Mouse (Mus musculus) megakaryocyte, embryonic 14.5 days (primary cell): ENCODE measurements around the gene Psmb1.

Experiments
- FLI1 ChIP-seq: IDR thresholded peaks from 2 replicates; pipeline ENCODE4 v1.6.1; 2012; ENCODE audit warnings: low read length, inconsistent platforms, mixed read lengths
- GATA1 ChIP-seq: IDR thresholded peaks from 3 replicates; pipeline ENCODE4 v1.6.1; 2012; ENCODE audit warnings: mixed read lengths, low read length, inconsistent platforms, borderline replicate concordance

DNA sequence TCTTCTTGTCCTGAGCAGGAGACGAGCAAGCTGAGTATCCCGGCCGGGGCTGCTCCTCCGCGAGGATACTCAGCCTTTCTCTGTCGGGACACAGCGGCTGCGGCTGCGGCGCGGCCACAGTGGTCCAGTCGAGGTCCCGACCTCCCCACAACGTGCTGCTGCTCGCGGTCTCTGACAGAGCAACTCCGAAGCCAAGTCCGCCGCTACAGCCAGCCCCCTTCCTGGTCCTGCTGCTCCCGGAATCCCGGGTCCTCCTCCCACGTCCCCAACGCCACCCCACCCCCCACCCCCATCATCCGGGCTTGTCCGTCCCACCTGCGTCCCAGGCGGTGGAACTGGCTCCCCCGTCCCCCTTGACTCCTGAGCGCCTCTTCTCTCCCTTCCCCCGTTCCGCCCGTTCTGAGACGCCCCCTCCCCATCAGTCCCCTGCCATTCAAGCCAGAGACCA, 36.9 kb upstream of the Psmb1 start:
- TF ChIP-seq GATA1 (no peak), FLI1 (no peak)
